9 mouse cellular contexts compared by ENCODE assay signal in the genomic region with DNA sequence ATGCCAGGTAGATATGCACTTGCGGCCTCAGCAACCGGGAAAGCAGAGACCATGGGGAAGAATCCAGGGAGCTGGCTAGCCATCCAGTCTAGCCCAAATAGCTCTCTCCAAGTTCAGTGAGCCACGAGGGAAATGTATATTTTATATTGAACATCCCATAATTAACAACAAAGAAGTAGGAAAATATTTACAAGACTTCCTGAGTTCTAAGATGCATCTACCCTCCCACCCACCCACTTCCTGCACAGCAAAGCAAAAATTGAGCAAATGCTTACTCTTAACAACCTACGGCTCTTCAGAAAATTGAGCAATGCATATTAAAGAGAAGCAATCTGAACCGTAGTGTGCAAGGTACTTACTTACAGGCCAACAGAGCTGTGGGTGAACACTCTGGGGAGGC. TPM values are rescaled to one million over a fixed set of nuclear protein-coding genes. Genes with fewer than 3 reads are reported as not detected.
DNase-seq lines count a peak whose midpoint lies in the region; ATAC-seq and TF ChIP-seq lines count a peak whose summit lies in the region.
"Had no signal": no experiment of that assay in that cellular context is flagged by ENCODE, and none has a peak within 500 bp of the region (broad histone marks: within the 10 kb centered on the region; RNA-seq: fewer than 3 reads in every experiment).

No protein-coding gene starts in this region.

- H3K4me1 ChIP-seq in heart, postnatal 0 days (ENCODE audit: control insufficient read depth, insufficient read depth) = peaks cover 16% of the 10 kb centered on the region
- H3K4me1 ChIP-seq in bone marrow, adult 2 months (ENCODE audit: control insufficient read depth, insufficient read depth, low read length) = no peaks in the 10 kb centered on the region; the same call in 1 of the 2 replicates
- H3K4me1 ChIP-seq in hindbrain, postnatal 0 days (ENCODE audit: insufficient read depth, low read length) = peaks cover 6% of the 10 kb centered on the region; the same call in 1 of the 2 replicates
- peaks cover 30% of the 10 kb centered on the region for H3K4me1 ChIP-seq in midbrain, embryonic 16.5 days (ENCODE audit: control insufficient read depth, insufficient read depth, low read length)

- no peak for ATAC-seq in heart, postnatal 0 days (ENCODE audit: insufficient read depth, low read depth)
- ATAC-seq in hindbrain, postnatal 0 days = no peak
- ATAC-seq in midbrain, embryonic 16.5 days = no peak

- no peak for TF ChIP-seq EP300 in heart, postnatal 0 days (IDR thresholded peaks at IDR 0.05; ENCODE audit: low read depth)

- 0 out of 2 replicates have a peak overlapping the region, but pooled peaks have one; percentile 79 for H3K9ac ChIP-seq in heart, postnatal 0 days (replicated peaks; ENCODE audit: low read depth, low read length)
- no peak overlapping the region for H3K9ac ChIP-seq in hindbrain, postnatal 0 days (replicated peaks; ENCODE audit: low read length)
- H3K9ac ChIP-seq in midbrain, embryonic 16.5 days (ENCODE audit: low read depth, low read length) = peak overlapping the region; percentile 75

- peak overlapping the region; percentile 97 for H3K27ac ChIP-seq in heart, postnatal 0 days (ENCODE audit: low read depth)
- H3K27ac ChIP-seq in bone marrow, adult 2 months (ENCODE audit: control insufficient read depth, insufficient read depth, low read depth, low read length, poor library complexity) = peak overlapping the region; percentile 79
- peak overlapping the region; percentile 97 for H3K27ac ChIP-seq in hindbrain, postnatal 0 days
- H3K27ac ChIP-seq in midbrain, embryonic 16.5 days (ENCODE audit: low read length) = peak overlapping the region; percentile 93

- WGBS in heart, postnatal 0 days = 73% methylated on average over 5 of the region's 5 CpGs
- WGBS in bone marrow, adult 2 months = 33% methylated on average over 5 of the region's 5 CpGs
- WGBS in hindbrain, postnatal 0 days = 86% methylated on average over 5 of the region's 5 CpGs
- WGBS in midbrain, embryonic 16.5 days = 87% methylated on average over 5 of the region's 5 CpGs

- H3K27me3 ChIP-seq in heart, postnatal 0 days (ENCODE audit: control insufficient read depth, insufficient read depth, low read length) = no peaks in the 10 kb centered on the region
- H3K27me3 ChIP-seq in hindbrain, postnatal 0 days (ENCODE audit: insufficient read depth, low read length) = no peaks in the 10 kb centered on the region
- H3K27me3 ChIP-seq in midbrain, embryonic 16.5 days (ENCODE audit: control insufficient read depth, insufficient read depth, low read depth, low read length) = no peaks in the 10 kb centered on the region

- H3K36me3 ChIP-seq in heart, postnatal 0 days (replicated peaks; ENCODE audit: control insufficient read depth, insufficient read depth, low read length) = peaks cover 15% of the 10 kb centered on the region
- H3K36me3 ChIP-seq in hindbrain, postnatal 0 days (ENCODE audit: insufficient read depth, low read length) = peaks cover 6% of the 10 kb centered on the region; the same call in 1 of the 2 replicates
- H3K36me3 ChIP-seq in midbrain, embryonic 16.5 days (ENCODE audit: control insufficient read depth, insufficient read depth, low read length) = no peaks in the 10 kb centered on the region

- no peak for TF ChIP-seq POLR2A in bone marrow, adult 2 months (IDR thresholded peaks at IDR 0.05; ENCODE audit: borderline replicate concordance, control insufficient read depth, low read depth, low read length)

- no peak overlapping the region for H3K4me3 ChIP-seq in heart, postnatal 0 days (ENCODE audit: low read depth, low read length)
- H3K4me3 ChIP-seq in bone marrow, adult 2 months (replicated peaks; ENCODE audit: control insufficient read depth, low read depth, low read length) = no peak overlapping the region
- no peak overlapping the region for H3K4me3 ChIP-seq in hindbrain, postnatal 0 days (ENCODE audit: low read length)
- H3K4me3 ChIP-seq in midbrain, embryonic 16.5 days (ENCODE audit: low read depth, low read length) = peak overlapping the region; percentile 88

- no peak for DNase-seq in heart, postnatal 0 days (ENCODE audit: low spot score)
- no peak for DNase-seq in heart, postnatal 4 days
- DNase-seq in hindbrain, postnatal 0 days (ENCODE audit: low spot score) = no peak
- no peak for DNase-seq in cerebellum, adult 9-11 months
- DNase-seq in embryo, embryonic 11 days = no peak
- no peak for DNase-seq in frontal cortex, adult 2 months (ENCODE audit: extremely low spot score in 1 of 2, low spot score in 1 of 2)

- H3K4me2 ChIP-seq in heart, postnatal 0 days (ENCODE audit: low read depth, low read length) = no peak overlapping the region; the same call in 1 of the 2 replicates
- peak overlapping the region; percentile 65; the same call in 1 of the 2 replicates for H3K4me2 ChIP-seq in hindbrain, postnatal 0 days (ENCODE audit: low read depth, low read length)
- peak overlapping the region; percentile 68 for H3K4me2 ChIP-seq in midbrain, embryonic 16.5 days (ENCODE audit: low read length)

- no peaks in the 10 kb centered on the region for H3K9me3 ChIP-seq in heart, postnatal 0 days (replicated peaks; ENCODE audit: control insufficient read depth, low read length)
- H3K9me3 ChIP-seq in hindbrain, postnatal 0 days (ENCODE audit: low read length) = no peaks in the 10 kb centered on the region
- H3K9me3 ChIP-seq in midbrain, embryonic 16.5 days (replicated peaks; ENCODE audit: control insufficient read depth, low read length, poor library complexity, severe bottlenecking) = no peaks in the 10 kb centered on the region

- no peak for TF ChIP-seq CTCF in heart, postnatal 0 days (IDR thresholded peaks at IDR 0.05; ENCODE audit: low read depth)
- no peak for TF ChIP-seq CTCF in bone marrow, adult 2 months (IDR thresholded peaks at IDR 0.05; ENCODE audit: control insufficient read depth, insufficient read depth, low read length)
- no peak for TF ChIP-seq CTCF in hindbrain, postnatal 0 days (IDR thresholded peaks at IDR 0.05; ENCODE audit: low read depth)

RNA-seq across cellular contexts. Expression of gene Ppil1, which starts 0.8 kb away (rescaled TPM):
- total RNA-seq in heart, postnatal 0 days (2014; rRNA removed; ENCODE audit: low replicate concordance) = 46.3 and 64.4 TPM in 2 replicates
- polyA plus RNA-seq in heart, postnatal 0 days (2015; fragmentation: Nextera tagmentation; extraction: Ambion mirVana) = 75.5 and 78.5 TPM in 2 replicates
- 10 to 100 TPM; 39.5 to 39.6 TPM for total RNA-seq in heart, postnatal 4 days (2021)
- 36.2 and 51.6 TPM in 2 replicates for polyA plus RNA-seq in bone marrow, adult 2 months (2011; ENCODE audit: insufficient read depth, insufficient read length, low replicate concordance, missing spikeins)
- 72.6 and 81.4 TPM in 2 replicates for total RNA-seq in hindbrain, postnatal 0 days (2014; rRNA removed)
- 84.3 and 87.7 TPM in 2 replicates for polyA plus RNA-seq in hindbrain, postnatal 0 days (2015; fragmentation: Nextera tagmentation; extraction: Ambion mirVana)
- 106 and 107 TPM in 2 replicates for polyA plus RNA-seq in midbrain, embryonic 16.5 days (2015; fragmentation: Nextera tagmentation; extraction: Ambion mirVana)
- 21.7 and 23.7 TPM in 2 replicates for polyA plus RNA-seq in frontal cortex, adult 2 months (2012; rRNA removed)

RNA-seq across cellular contexts. Expression of gene BC004004, which starts 3.8 kb away (rescaled TPM):
- total RNA-seq in heart, postnatal 0 days (2014; rRNA removed; ENCODE audit: low replicate concordance) = 208 and 234 TPM in 2 replicates
- 140 and 155 TPM in 2 replicates for polyA plus RNA-seq in heart, postnatal 0 days (2015; fragmentation: Nextera tagmentation; extraction: Ambion mirVana)
- 100 to 1,000 TPM; 158 to 161 TPM for total RNA-seq in heart, postnatal 4 days (2021)
- polyA plus RNA-seq in bone marrow, adult 2 months (2011; ENCODE audit: insufficient read depth, insufficient read length, low replicate concordance, missing spikeins) = 35.1 and 81.6 TPM in 2 replicates
- total RNA-seq in hindbrain, postnatal 0 days (2014; rRNA removed) = 181 and 262 TPM in 2 replicates
- 139 and 145 TPM in 2 replicates for polyA plus RNA-seq in hindbrain, postnatal 0 days (2015; fragmentation: Nextera tagmentation; extraction: Ambion mirVana)
- 125 TPM in 2 replicates for polyA plus RNA-seq in midbrain, embryonic 16.5 days (2015; fragmentation: Nextera tagmentation; extraction: Ambion mirVana)
- 79.2 and 84.2 TPM in 2 replicates for polyA plus RNA-seq in frontal cortex, adult 2 months (2012; rRNA removed)

RNA-seq across cellular contexts. Expression of gene Cpne5, which starts 26.8 kb away (rescaled TPM):
- total RNA-seq in heart, postnatal 0 days (2014; rRNA removed; ENCODE audit: low replicate concordance) = 3.6 and 9.7 TPM in 2 replicates
- 8.4 and 9.9 TPM in 2 replicates for polyA plus RNA-seq in heart, postnatal 0 days (2015; fragmentation: Nextera tagmentation; extraction: Ambion mirVana)
- 1 to 10 TPM; 5.9 to 8.4 TPM for total RNA-seq in heart, postnatal 4 days (2021)
- polyA plus RNA-seq in bone marrow, adult 2 months (2011; ENCODE audit: insufficient read depth, insufficient read length, low replicate concordance, missing spikeins) = 0.50 and 0.92 TPM in 2 replicates
- total RNA-seq in hindbrain, postnatal 0 days (2014; rRNA removed) = 56.1 and 65.8 TPM in 2 replicates
- 56.6 and 61.6 TPM in 2 replicates for polyA plus RNA-seq in hindbrain, postnatal 0 days (2015; fragmentation: Nextera tagmentation; extraction: Ambion mirVana)
- 43.6 and 55.8 TPM in 2 replicates for polyA plus RNA-seq in midbrain, embryonic 16.5 days (2015; fragmentation: Nextera tagmentation; extraction: Ambion mirVana)
- polyA plus RNA-seq in frontal cortex, adult 2 months (2012; rRNA removed) = 117 TPM in 2 replicates
- total RNA-seq: gastrocnemius, adult 8-10 months had no signal

RNA-seq across cellular contexts. Expression of gene Pi16, which starts 52.7 kb away (rescaled TPM):
- total RNA-seq in heart, postnatal 0 days (2014; rRNA removed; ENCODE audit: low replicate concordance) = 3.6 and 12.4 TPM in 2 replicates
- 4.5 and 4.8 TPM in 2 replicates for polyA plus RNA-seq in heart, postnatal 0 days (2015; fragmentation: Nextera tagmentation; extraction: Ambion mirVana)
- 10 to 100 TPM in 1 of 2 experiments, 1 to 10 TPM in 1; 8.8 to 10.2 TPM for total RNA-seq in heart, postnatal 4 days (2021)
- polyA plus RNA-seq in bone marrow, adult 2 months (2011; ENCODE audit: insufficient read depth, insufficient read length, low replicate concordance, missing spikeins) = 71.5 and 171 TPM in 2 replicates
- 2.3 and 2.8 TPM in 2 replicates for total RNA-seq in hindbrain, postnatal 0 days (2014; rRNA removed)
- 1.7 and 2.3 TPM in 2 replicates for polyA plus RNA-seq in hindbrain, postnatal 0 days (2015; fragmentation: Nextera tagmentation; extraction: Ambion mirVana)
- polyA plus RNA-seq in midbrain, embryonic 16.5 days (2015; fragmentation: Nextera tagmentation; extraction: Ambion mirVana) = 3.3 and 4.4 TPM in 2 replicates
- 0.97 and 1.1 TPM in 2 replicates for polyA plus RNA-seq in frontal cortex, adult 2 months (2012; rRNA removed)
